Mouse (Mus musculus): Measurements from ENCODE around the gene Gm15517.

The Gm15517 gene

DNA sequence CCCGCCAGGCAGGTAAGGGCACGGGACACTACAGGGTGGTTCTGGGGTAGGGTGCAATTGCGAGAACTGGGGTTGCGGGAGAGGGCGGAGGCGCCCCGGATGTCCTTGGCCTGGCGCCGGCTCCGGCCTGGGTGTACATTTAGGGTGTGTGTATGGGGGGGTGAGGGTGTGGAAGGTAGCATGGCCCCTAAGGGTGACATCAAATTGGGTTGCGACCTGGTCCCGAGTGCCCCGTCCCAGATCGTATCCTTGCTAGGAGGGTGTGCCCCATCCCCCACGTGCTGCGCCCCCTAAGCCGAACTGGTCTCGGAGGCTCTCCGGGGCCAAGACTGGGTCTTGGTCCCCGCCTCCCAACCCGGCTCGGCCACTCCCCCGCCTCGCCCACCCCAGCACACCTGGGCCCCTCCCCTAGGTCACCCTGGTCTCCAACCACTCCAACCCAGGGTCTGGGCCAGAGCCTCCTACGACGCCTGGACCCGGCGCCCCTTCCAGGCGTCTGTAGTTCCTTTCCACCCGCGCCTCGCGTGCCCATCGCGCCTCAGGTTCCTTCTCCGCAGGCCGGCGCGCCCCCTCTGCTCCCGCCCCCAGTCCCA lies 49.1 kb downstream of the Gm15517 start:
- no peak for DNase-seq

DNA sequence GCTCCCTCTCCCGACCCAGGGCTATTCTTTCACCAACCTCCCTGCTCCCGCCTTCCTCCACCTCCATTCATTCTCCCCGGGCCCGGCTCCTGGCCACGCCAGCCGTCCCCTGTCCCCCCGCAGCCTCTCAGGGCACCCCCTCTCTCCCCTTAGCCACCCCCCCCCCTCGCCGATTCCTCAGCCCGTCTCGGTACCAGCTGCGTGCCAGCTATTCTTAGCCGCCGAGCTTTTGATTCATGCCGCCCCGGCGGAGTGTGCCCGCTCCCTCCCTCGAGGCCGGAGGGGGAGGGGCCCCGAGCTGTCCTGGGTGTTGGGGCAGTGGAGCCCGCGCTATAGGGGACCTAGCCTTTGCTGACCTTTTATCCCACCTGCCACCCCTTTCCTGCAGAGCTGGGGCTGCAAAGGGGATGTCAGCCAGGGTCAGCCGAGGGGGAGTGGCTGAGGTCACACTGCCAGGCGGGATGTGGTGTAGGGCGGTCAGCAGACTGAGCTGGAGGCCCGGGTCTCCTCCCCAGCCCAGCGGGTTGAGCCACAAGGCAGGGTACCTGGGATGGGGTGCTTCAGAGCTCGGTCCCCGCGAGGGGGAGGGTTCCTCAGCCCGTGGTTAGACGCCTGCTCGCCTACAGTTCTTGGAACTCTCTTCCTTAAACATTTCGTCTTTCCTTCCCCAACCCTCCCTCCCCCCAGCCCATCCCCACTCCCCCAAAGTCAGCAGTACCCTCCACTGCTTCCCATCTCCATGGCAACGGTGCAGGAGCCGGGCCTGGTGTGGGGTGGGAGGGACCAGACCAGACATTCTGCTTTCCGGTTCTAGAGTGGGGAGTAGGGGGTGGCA lies 49.8 kb downstream of the Gm15517 start:
- no peak for DNase-seq
